Mouse (Mus musculus) mouse embryonic stem cell (cell line): ENCODE measurements at regions not wholly inside any gene's neighbourhood (a gene's known extent, or its start where the extent isn't known, plus 50 kb on each side); places are given as distances from the start of the nearest gene placed in this dataset.

Source experiments
- in situ Hi-C, 2 experiments: fragments of 300-500 bp; cut with MboI; formaldehyde crosslinking; loops; 1 replicate in 1 of 2; 3 replicates in 1 of 2; pipeline ENCODE4 v1.14.3; 2019 to 2020; ENCODE audit warnings: low sequenced_read_pairs in 2 of 2, low pct_unique_long_range_greater_than_20kb in 1 of 2, mixed read lengths in 1 of 2; ENCODE audit not compliant: unreplicated experiment in 1 of 2

- in situ Hi-C loops = no loop called here
Measured at GRCm38 (mm10) chr2:178850320-178850719, 420.0 kb downstream of the Cdh26 start.

GRCm38 (mm10) chr2:178850769-178851168, 420.4 kb downstream of the Cdh26 start:
- in situ Hi-C loops = no loop called here

- in situ Hi-C loops = no loop called here
Measured at GRCm38 (mm10) chr2:178854012-178854411, 423.7 kb downstream of the Cdh26 start.

- in situ Hi-C loops = no loop called here
Measured at GRCm38 (mm10) chr2:178854760-178855159, 424.4 kb downstream of the Cdh26 start.

- in situ Hi-C loops = no loop called here
Measured at GRCm38 (mm10) chr2:178862620-178863019, 432.3 kb downstream of the Cdh26 start.

GRCm38 (mm10) chr2:178867086-178867485, 436.8 kb downstream of the Cdh26 start:
- in situ Hi-C loops = no loop called here

GRCm38 (mm10) chr2:178869160-178869559, 438.8 kb downstream of the Cdh26 start:
- in situ Hi-C loops = no loop called here

GRCm38 (mm10) chr2:178878436-178878835, 448.1 kb downstream of the Cdh26 start:
- in situ Hi-C loops = no loop called here

- in situ Hi-C loops = no loop called here
Measured at GRCm38 (mm10) chr2:178885686-178886085, 455.4 kb downstream of the Cdh26 start.

- in situ Hi-C loops = no loop called here
Measured at GRCm38 (mm10) chr2:178888704-178889103, 458.4 kb downstream of the Cdh26 start.

GRCm38 (mm10) chr2:178902397-178902796, 472.1 kb downstream of the Cdh26 start:
- in situ Hi-C loops = no loop called here

- in situ Hi-C loops = no loop called here
Measured at GRCm38 (mm10) chr2:178909325-178909724, 479.0 kb downstream of the Cdh26 start.

- in situ Hi-C loops = no loop called here
Measured at GRCm38 (mm10) chr2:178911646-178912045, 481.3 kb downstream of the Cdh26 start.

GRCm38 (mm10) chr2:178916316-178917033, 486.1 kb downstream of the Cdh26 start:
- in situ Hi-C loops = no loop called here

- in situ Hi-C loops = no loop called here
Measured at GRCm38 (mm10) chr2:178924456-178925115, 494.3 kb downstream of the Cdh26 start.

GRCm38 (mm10) chr2:178927038-178927660, 496.8 kb downstream of the Cdh26 start:
- in situ Hi-C loops = no loop called here

GRCm38 (mm10) chr2:178929033-178929432, 498.7 kb downstream of the Cdh26 start:
- in situ Hi-C loops = no loop called here

GRCm38 (mm10) chr2:178930125-178930524, 499.8 kb downstream of the Cdh26 start:
- in situ Hi-C loops = no loop called here

- in situ Hi-C loops = no loop called here
Measured at GRCm38 (mm10) chr2:178948471-178948870, 493.8 kb upstream of the Cdh4 start.

- in situ Hi-C loops = no loop called here
Measured at GRCm38 (mm10) chr2:178949103-178949502, 493.1 kb upstream of the Cdh4 start.
